Mouse (Mus musculus): Measurements from ENCODE around the gene Fyn. TPM values are rescaled to one million over a fixed set of nuclear protein-coding genes. Genes with fewer than 3 reads are reported as not detected.

The Fyn gene
- polyA plus RNA-seq, 1 experiment from 2014 or later, result 42.7 TPM

GRCm38 (mm10) chr10:39410151-39410649 is 41.5 kb downstream of the Fyn start:
- 91% methylated on average over 6 of the region's 6 CpGs for WGBS
- Histone ChIP-seq H3K36me3 (ENCODE audit: control insufficient read depth, insufficient read depth, low read length) (no peaks in the 10 kb centered on the region), H3K4me2 (ENCODE audit: low read depth, low read length, severe bottlenecking) (no peak overlapping the region), H3K4me1 (replicated peaks; ENCODE audit: control insufficient read depth, insufficient read depth, low read length) (no peaks in the 10 kb centered on the region), H3K27ac (ENCODE audit: low read depth, low read length) (no peak overlapping the region), H3K9ac (ENCODE audit: low read length) (no peak overlapping the region), H3K27me3 (ENCODE audit: control insufficient read depth, insufficient read depth, low read length) (no peaks in the 10 kb centered on the region), H3K9me3 (ENCODE audit: control insufficient read depth, low read length) (no peaks in the 10 kb centered on the region), H3K4me3 (ENCODE audit: low read depth, low read length) (no peak overlapping the region)
- ATAC-seq (replicated peaks; ENCODE audit: low FRiP score) (no peak), DNase-seq (ENCODE audit: low spot score) (no peak)

- Histone ChIP-seq H3K27me3 (ENCODE audit: control insufficient read depth, insufficient read depth, low read length) (no peaks in the 10 kb centered on the region), H3K4me3 (ENCODE audit: low read depth, low read length) (no peak overlapping the region), H3K9me3 (ENCODE audit: control insufficient read depth, low read length) (no peaks in the 10 kb centered on the region), H3K4me2 (ENCODE audit: low read depth, low read length, severe bottlenecking) (no peak overlapping the region), H3K9ac (ENCODE audit: low read length) (no peak overlapping the region), H3K27ac (ENCODE audit: low read depth, low read length) (no peak overlapping the region), H3K36me3 (ENCODE audit: control insufficient read depth, insufficient read depth, low read length) (no peaks in the 10 kb centered on the region), H3K4me1 (replicated peaks; ENCODE audit: control insufficient read depth, insufficient read depth, low read length) (no peaks in the 10 kb centered on the region)
- DNase-seq (ENCODE audit: low spot score) (no peak), ATAC-seq (replicated peaks; ENCODE audit: low FRiP score) (no peak)
- WGBS, result 85% methylated on average over 8 of the region's 8 CpGs
Measured at GRCm38 (mm10) chr10:39411857-39412559, 43.4 kb downstream of the Fyn start.

GRCm38 (mm10) chr10:39412826-39413620 is 44.4 kb downstream of the Fyn start:
- DNase-seq (ENCODE audit: low spot score) (no peak), ATAC-seq (replicated peaks; ENCODE audit: low FRiP score) (no peak)

GRCm38 (mm10) chr10:39414068-39414467 is 45.4 kb downstream of the Fyn start:
- no peak overlapping the region for H3K4me2 ChIP-seq (ENCODE audit: low read depth, low read length, severe bottlenecking)
- no peaks in the 10 kb centered on the region for H3K9me3 ChIP-seq (ENCODE audit: control insufficient read depth, low read length)
- H3K9ac ChIP-seq (ENCODE audit: low read length), result no peak overlapping the region
- 78% methylated on average over 1 of the region's 1 CpGs for WGBS
- ATAC-seq (replicated peaks; ENCODE audit: low FRiP score) (no peak), DNase-seq (ENCODE audit: low spot score) (no peak)
- no peak overlapping the region for H3K27ac ChIP-seq (ENCODE audit: low read depth, low read length)
- H3K36me3 ChIP-seq (ENCODE audit: control insufficient read depth, insufficient read depth, low read length), result no peaks in the 10 kb centered on the region
- no peaks in the 10 kb centered on the region for H3K4me1 ChIP-seq (replicated peaks; ENCODE audit: control insufficient read depth, insufficient read depth, low read length)
- no peak overlapping the region for H3K4me3 ChIP-seq (ENCODE audit: low read depth, low read length)
- no peaks in the 10 kb centered on the region for H3K27me3 ChIP-seq (ENCODE audit: control insufficient read depth, insufficient read depth, low read length)

More at GRCm38 (mm10) chr10:39412826-39413620, 44.4 kb downstream of the Fyn start:
- Histone ChIP-seq H3K4me3 (ENCODE audit: low read depth, low read length) (no peak overlapping the region), H3K9me3 (ENCODE audit: control insufficient read depth, low read length) (no peaks in the 10 kb centered on the region), H3K36me3 (ENCODE audit: control insufficient read depth, insufficient read depth, low read length) (no peaks in the 10 kb centered on the region), H3K27ac (ENCODE audit: low read depth, low read length) (no peak overlapping the region), H3K4me1 (replicated peaks; ENCODE audit: control insufficient read depth, insufficient read depth, low read length) (no peaks in the 10 kb centered on the region), H3K9ac (ENCODE audit: low read length) (no peak overlapping the region), H3K27me3 (ENCODE audit: control insufficient read depth, insufficient read depth, low read length) (no peaks in the 10 kb centered on the region), H3K4me2 (ENCODE audit: low read depth, low read length, severe bottlenecking) (no peak overlapping the region)
- WGBS, result 87% methylated on average over 18 of the region's 18 CpGs

- DNase-seq (ENCODE audit: low spot score), result no peak
- Histone ChIP-seq H3K27me3 (ENCODE audit: control insufficient read depth, insufficient read depth, low read length) (no peaks in the 10 kb centered on the region), H3K4me1 (replicated peaks; ENCODE audit: control insufficient read depth, insufficient read depth, low read length) (no peaks in the 10 kb centered on the region), H3K4me3 (ENCODE audit: low read depth, low read length) (no peak overlapping the region), H3K9ac (ENCODE audit: low read length) (no peak overlapping the region), H3K36me3 (ENCODE audit: control insufficient read depth, insufficient read depth, low read length) (no peaks in the 10 kb centered on the region), H3K9me3 (ENCODE audit: control insufficient read depth, low read length) (no peaks in the 10 kb centered on the region), H3K4me2 (ENCODE audit: low read depth, low read length, severe bottlenecking) (no peak overlapping the region), H3K27ac (ENCODE audit: low read depth, low read length) (no peak overlapping the region)
- 77% methylated on average over 2 of the region's 2 CpGs for WGBS
- ATAC-seq (replicated peaks; ENCODE audit: low FRiP score), result no peak
Measured at GRCm38 (mm10) chr10:39415586-39415985, 46.9 kb downstream of the Fyn start.

- 77% methylated on average over 5 of the region's 5 CpGs for WGBS
- DNase-seq (ENCODE audit: low spot score) (no peak), ATAC-seq (replicated peaks; ENCODE audit: low FRiP score) (no peak)
- Histone ChIP-seq H3K9ac (ENCODE audit: low read length) (no peak overlapping the region), H3K4me2 (ENCODE audit: low read depth, low read length, severe bottlenecking) (no peak overlapping the region), H3K9me3 (ENCODE audit: control insufficient read depth, low read length) (no peaks in the 10 kb centered on the region), H3K36me3 (ENCODE audit: control insufficient read depth, insufficient read depth, low read length) (no peaks in the 10 kb centered on the region), H3K4me1 (replicated peaks; ENCODE audit: control insufficient read depth, insufficient read depth, low read length) (no peaks in the 10 kb centered on the region), H3K27me3 (ENCODE audit: control insufficient read depth, insufficient read depth, low read length) (no peaks in the 10 kb centered on the region), H3K27ac (ENCODE audit: low read depth, low read length) (no peak overlapping the region), H3K4me3 (ENCODE audit: low read depth, low read length) (no peak overlapping the region)
Measured at GRCm38 (mm10) chr10:39417611-39418010, 49.0 kb downstream of the Fyn start.

- WGBS, result 90% methylated on average over 7 of the region's 7 CpGs
- no peak overlapping the region for H3K9ac ChIP-seq (ENCODE audit: low read length)
Measured at GRCm38 (mm10) chr10:39418395-39418794, 49.7 kb downstream of the Fyn start.

GRCm38 (mm10) chr10:39420842-39421617 is 52.4 kb downstream of the Fyn start:
- WGBS, result 81% methylated on average over 9 of the region's 9 CpGs
- ATAC-seq (replicated peaks; ENCODE audit: low FRiP score) (no peak), DNase-seq (ENCODE audit: low spot score) (no peak)
- Histone ChIP-seq H3K4me1 (replicated peaks; ENCODE audit: control insufficient read depth, insufficient read depth, low read length) (no peaks in the 10 kb centered on the region), H3K27me3 (ENCODE audit: control insufficient read depth, insufficient read depth, low read length) (no peaks in the 10 kb centered on the region), H3K4me3 (ENCODE audit: low read depth, low read length) (no peak overlapping the region), H3K4me2 (ENCODE audit: low read depth, low read length, severe bottlenecking) (no peak overlapping the region), H3K36me3 (ENCODE audit: control insufficient read depth, insufficient read depth, low read length) (no peaks in the 10 kb centered on the region), H3K27ac (ENCODE audit: low read depth, low read length) (no peak overlapping the region), H3K9ac (ENCODE audit: low read length) (no peak overlapping the region), H3K9me3 (ENCODE audit: control insufficient read depth, low read length) (no peaks in the 10 kb centered on the region)

More at GRCm38 (mm10) chr10:39418395-39418794, 49.7 kb downstream of the Fyn start:
- Histone ChIP-seq H3K9me3 (ENCODE audit: control insufficient read depth, low read length) (no peaks in the 10 kb centered on the region), H3K27me3 (ENCODE audit: control insufficient read depth, insufficient read depth, low read length) (no peaks in the 10 kb centered on the region), H3K4me3 (ENCODE audit: low read depth, low read length) (no peak overlapping the region), H3K27ac (ENCODE audit: low read depth, low read length) (no peak overlapping the region), H3K36me3 (ENCODE audit: control insufficient read depth, insufficient read depth, low read length) (no peaks in the 10 kb centered on the region), H3K4me1 (replicated peaks; ENCODE audit: control insufficient read depth, insufficient read depth, low read length) (no peaks in the 10 kb centered on the region), H3K4me2 (ENCODE audit: low read depth, low read length, severe bottlenecking) (no peak overlapping the region)
- DNase-seq (ENCODE audit: low spot score) (no peak), ATAC-seq (replicated peaks; ENCODE audit: low FRiP score) (no peak)

All from forebrain, embryonic 11.5 days (tissue).